Mouse (Mus musculus) heart, embryonic 16.5 days (tissue): ENCODE measurements around the gene Nt5dc1. TPM values are rescaled to one million over a fixed set of nuclear protein-coding genes. Genes with fewer than 3 reads are reported as not detected.

Experiments
- ATAC-seq: fragments of 200-750 bp; cut with Nextera tagmentation; replicated peaks from 2 replicates; pipeline ENCODE4 v1.8.0; 2017; ENCODE audit warnings: moderate number of reproducible peaks; ENCODE audit not compliant: insufficient read depth, low FRiP score; ENCODE audit errors: extremely low read depth
- H3K27ac ChIP-seq: fragments of 300-500 bp; sonication (generic); 2 replicates; pipeline ENCODE4 v1.5.1; 2014; ENCODE audit warnings: mild to moderate bottlenecking, low read length, control low read depth, moderate library complexity
- H3K27me3 ChIP-seq: fragments of 300-500 bp; sonication (generic); 2 replicates; pipeline ENCODE4 v1.6.1; 2014; ENCODE audit warnings: low read length, mixed read lengths; ENCODE audit not compliant: control insufficient read depth, insufficient read depth
- H3K36me3 ChIP-seq: fragments of 300-500 bp; sonication (generic); 2 replicates; pipeline ENCODE4 v1.6.1; 2014; ENCODE audit not compliant: control insufficient read depth, insufficient read depth
- H3K4me1 ChIP-seq: fragments of 300-500 bp; sonication (generic); 2 replicates; pipeline ENCODE4 v1.6.1; 2014; ENCODE audit warnings: low read length, mixed read lengths; ENCODE audit not compliant: control insufficient read depth, insufficient read depth
- H3K4me2 ChIP-seq: fragments of 300-500 bp; sonication (generic); 2 replicates; pipeline ENCODE4 v1.6.1; 2014; ENCODE audit warnings: low read depth, mild to moderate bottlenecking, control low read depth, low read length
- H3K4me3 ChIP-seq: fragments of 300-500 bp; sonication (generic); 2 replicates; pipeline ENCODE4 v1.5.1; 2014; ENCODE audit warnings: mild to moderate bottlenecking, control low read depth, low read length
- H3K9ac ChIP-seq: fragments of 300-500 bp; sonication (generic); 2 replicates; pipeline ENCODE4 v1.6.1; 2014; ENCODE audit warnings: low read length, control low read depth
- H3K9me3 ChIP-seq: fragments of 300-500 bp; sonication (generic); replicated peaks from 2 replicates; pipeline ENCODE4 v1.6.1; 2016; ENCODE audit warnings: low read length; ENCODE audit not compliant: control insufficient read depth
- WGBS: fragments of 180-500 bp; shearing (Covaris S2); extraction: QIAGEN DNeasy Blood & Tissue Kit; methylation state at CpG from one replicate; pipeline ENCODE4 v1.1.7; 2014; 5-methylcytosine and 5-hydroxymethylcytosine counted together
- polyA plus RNA-seq: library from polyadenylated mRNA; unstranded; fragments of >200 nt; fragmentation: Nextera tagmentation; extraction: Ambion mirVana; gene quantifications from 2 replicates; pipeline ENCODE4 v1.2.1, GENCODE M21; 2015

Gene Nt5dc1
- polyA plus RNA-seq, 1 experiment from 2014 or later, result 8.0 TPM

DNA sequence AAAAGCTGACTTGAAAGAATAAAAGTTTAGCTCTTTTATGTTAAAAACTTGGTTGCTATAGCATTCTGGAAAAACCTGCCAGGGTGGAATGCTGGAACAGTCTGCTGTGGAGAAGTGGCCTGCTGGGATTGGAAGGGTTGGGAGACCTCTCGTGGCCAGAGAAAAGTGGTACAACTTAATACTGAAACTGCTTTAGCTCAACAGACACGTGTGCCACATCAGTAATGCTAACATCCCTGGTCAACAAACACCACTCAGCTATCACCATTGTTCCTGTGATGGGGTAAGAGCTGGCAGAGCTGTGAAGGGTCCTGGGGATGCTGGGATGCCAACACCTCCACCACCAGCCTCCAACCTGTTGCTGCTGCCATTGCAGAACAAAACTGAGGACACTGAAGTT is 90.0 kb downstream of the Nt5dc1 start:
- peaks cover 3% of the 10 kb centered on the region; the same call in 1 of the 2 replicates for H3K36me3 ChIP-seq
- H3K9me3 ChIP-seq, result no peaks in the 10 kb centered on the region
- H3K27me3 ChIP-seq, result no peaks in the 10 kb centered on the region
- no peak overlapping the region for H3K4me3 ChIP-seq
- H3K9ac ChIP-seq, result 0 out of 2 replicates have a peak overlapping the region, but pooled peaks have one; percentile 38
- ATAC-seq, result 0 out of 2 replicates have a peak, but pooled peaks have one; percentile 45
- peaks cover 2% of the 10 kb centered on the region for H3K4me1 ChIP-seq
- H3K4me2 ChIP-seq, result peak overlapping the region; percentile 45
- 2% methylated on average over 2 of the region's 2 CpGs for WGBS
- no peak overlapping the region for H3K27ac ChIP-seq

DNA sequence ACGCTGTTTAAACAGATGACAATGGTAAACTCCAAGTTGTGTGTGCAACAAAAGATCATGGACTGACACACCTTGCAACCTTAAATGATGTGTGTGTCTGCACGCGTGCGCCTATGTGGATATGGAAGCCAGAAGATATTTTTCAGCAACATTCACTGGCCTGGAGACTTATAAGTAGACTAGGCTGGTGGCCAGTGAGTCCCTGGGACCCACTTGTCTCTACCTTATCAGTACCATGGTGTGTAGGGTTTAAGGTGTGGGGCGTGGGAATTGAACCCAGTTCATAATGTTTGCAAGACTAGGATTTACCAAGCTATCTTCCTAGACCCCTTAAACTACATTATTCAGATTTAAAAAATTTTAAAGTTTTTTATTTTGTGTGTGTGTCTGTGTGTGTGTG is 91.2 kb downstream of the Nt5dc1 start:
- Histone ChIP-seq H3K9me3 (no peaks in the 10 kb centered on the region), H3K4me1 (peaks cover 2% of the 10 kb centered on the region), H3K9ac (no peak overlapping the region), H3K4me2 (no peak overlapping the region), H3K27me3 (no peaks in the 10 kb centered on the region), H3K4me3 (no peak overlapping the region), H3K27ac (no peak overlapping the region), H3K36me3 (peaks cover 4% of the 10 kb centered on the region; the same call in 1 of the 2 replicates)
- ATAC-seq, result no peak
- WGBS, result 57% methylated on average over 5 of the region's 5 CpGs

DNA sequence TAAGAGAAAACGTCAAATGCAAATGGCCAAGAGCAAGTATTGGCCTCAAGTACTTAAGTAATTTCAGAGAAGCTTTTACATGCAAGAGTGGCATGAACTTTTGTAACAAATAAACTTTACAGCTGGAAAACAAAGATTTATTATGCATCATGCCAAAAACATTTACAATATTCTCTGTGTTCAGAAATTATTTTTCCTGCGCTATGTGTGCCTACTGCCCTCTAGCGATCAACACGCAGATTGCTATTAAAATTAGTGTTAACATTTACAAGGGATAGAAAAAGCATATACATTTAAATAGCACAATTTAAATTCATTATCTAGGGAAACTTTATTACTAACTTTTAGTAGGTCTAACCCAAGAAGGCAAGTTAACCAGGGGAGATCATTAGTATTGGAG is 91.7 kb downstream of the Nt5dc1 start:
- Histone ChIP-seq H3K4me1 (peaks cover 2% of the 10 kb centered on the region), H3K27me3 (no peaks in the 10 kb centered on the region), H3K36me3 (peaks cover 4% of the 10 kb centered on the region; the same call in 1 of the 2 replicates), H3K9me3 (no peaks in the 10 kb centered on the region), H3K27ac (no peak overlapping the region), H3K4me3 (no peak overlapping the region), H3K9ac (no peak overlapping the region), H3K4me2 (no peak overlapping the region)
- no peak for ATAC-seq
- 23% methylated on average over 4 of the region's 4 CpGs for WGBS

DNA sequence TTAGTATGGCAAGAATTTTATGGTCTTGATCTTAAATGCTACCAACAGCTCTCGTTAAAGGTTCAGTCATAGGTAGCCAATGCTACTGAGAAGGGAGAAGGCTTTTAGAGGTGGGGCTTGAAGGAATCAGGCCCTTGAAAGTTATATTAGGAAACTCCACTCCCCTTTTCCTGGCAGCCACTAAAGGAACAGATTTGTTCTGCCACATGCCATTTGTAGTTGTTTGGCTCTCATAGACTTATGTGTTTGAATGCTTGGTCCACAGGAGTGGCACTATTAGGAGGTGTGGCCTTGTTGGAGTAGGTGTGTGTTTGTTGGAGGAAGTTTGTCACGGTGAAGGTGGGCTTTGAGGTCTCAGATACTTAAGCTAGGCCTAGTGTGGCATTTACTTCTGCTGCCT is 97.5 kb downstream of the Nt5dc1 start:
- H3K36me3 ChIP-seq, result peaks cover 4% of the 10 kb centered on the region; the same call in 1 of the 2 replicates
- ATAC-seq, result no peak; the same call in 1 of the 2 replicates
- 47% methylated on average over 2 of the region's 2 CpGs for WGBS
- no peak overlapping the region for H3K4me2 ChIP-seq
- no peak overlapping the region for H3K9ac ChIP-seq
- peaks cover 5% of the 10 kb centered on the region; the same call in 1 of the 2 replicates for H3K4me1 ChIP-seq
- no peak overlapping the region for H3K4me3 ChIP-seq
- 0 out of 2 replicates have a peak overlapping the region, but pooled peaks have one; percentile 13 for H3K27ac ChIP-seq
- no peaks in the 10 kb centered on the region for H3K9me3 ChIP-seq
- no peaks in the 10 kb centered on the region for H3K27me3 ChIP-seq

DNA sequence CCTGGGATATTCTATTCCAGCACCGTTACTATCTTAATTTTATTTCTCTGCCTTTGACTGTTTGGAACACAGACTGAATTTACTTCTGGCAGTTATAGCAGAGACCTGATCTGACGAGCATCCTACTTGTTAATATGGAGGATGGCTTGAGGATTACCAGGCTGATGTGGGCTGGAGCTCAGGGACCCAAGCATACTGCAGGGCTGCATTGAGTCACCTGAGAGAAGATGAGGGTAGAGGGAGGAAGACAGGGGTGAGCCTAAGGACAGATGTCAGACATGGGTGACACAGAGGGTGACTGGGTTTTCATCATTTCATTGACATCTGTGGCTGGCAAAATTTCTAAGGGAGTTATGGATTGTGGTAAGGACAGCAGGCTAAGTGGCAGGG is 101.1 kb downstream of the Nt5dc1 start:
- Histone ChIP-seq H3K27ac (no peak overlapping the region), H3K4me3 (no peak overlapping the region), H3K36me3 (no peaks in the 10 kb centered on the region), H3K4me2 (no peak overlapping the region), H3K9ac (no peak overlapping the region), H3K4me1 (peaks cover 5% of the 10 kb centered on the region; the same call in 1 of the 2 replicates), H3K27me3 (no peaks in the 10 kb centered on the region), H3K9me3 (no peaks in the 10 kb centered on the region)
- no peak for ATAC-seq
- 45% methylated on average over 2 of the region's 2 CpGs for WGBS

DNA sequence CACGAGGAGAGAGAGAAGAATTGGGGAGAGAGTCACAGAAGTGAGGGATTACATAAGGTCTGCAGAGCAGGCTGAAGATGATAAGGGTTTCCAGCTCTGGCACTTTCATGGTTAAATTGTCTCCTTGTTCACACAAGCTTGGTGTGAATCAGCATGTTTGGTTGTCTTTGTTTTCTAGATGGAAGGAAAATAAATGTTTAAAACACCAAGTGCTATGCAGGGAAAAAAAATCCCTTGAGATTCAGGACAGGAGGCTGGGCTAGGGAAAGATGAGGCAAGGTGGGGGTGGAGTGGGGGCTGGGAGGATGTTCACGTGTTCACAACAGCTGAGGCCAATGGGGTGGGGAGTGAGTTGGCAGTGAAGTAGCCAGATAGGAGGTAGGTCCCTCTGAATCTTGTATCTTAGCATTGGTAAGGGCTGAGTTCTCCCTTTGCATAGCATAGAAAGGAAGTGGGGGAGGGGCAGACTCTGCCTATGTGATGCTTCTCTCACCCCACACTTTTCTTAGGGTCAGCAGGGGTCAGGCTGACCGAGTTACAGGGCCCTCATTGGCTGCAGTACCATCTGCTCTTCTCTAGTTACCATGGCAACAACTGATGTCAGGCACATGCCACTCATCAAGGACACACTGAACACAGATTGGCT is 101.7 kb downstream of the Nt5dc1 start:
- 10% methylated on average over 3 of the region's 3 CpGs for WGBS

DNA sequence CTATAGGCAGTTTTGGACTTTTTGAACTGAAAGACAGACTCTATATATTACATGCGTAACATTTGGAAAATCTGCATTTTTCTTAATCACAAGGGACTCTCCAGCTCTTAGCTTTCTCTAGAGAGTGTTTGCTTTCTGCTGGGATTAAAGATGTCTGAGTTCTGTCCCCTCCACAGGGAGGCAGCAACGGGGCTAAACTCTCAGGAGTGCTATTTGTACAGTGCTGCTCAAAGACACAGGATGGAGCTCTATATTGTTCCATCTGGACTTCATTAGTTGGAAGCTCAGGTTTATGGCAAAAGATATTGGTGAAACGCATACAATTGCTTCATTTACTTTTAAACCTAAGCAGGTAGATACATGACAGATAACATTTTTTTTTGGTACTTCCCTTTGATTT is 105.8 kb downstream of the Nt5dc1 start:
- Histone ChIP-seq H3K27me3 (no peaks in the 10 kb centered on the region), H3K9ac (no peak overlapping the region), H3K27ac (no peak overlapping the region), H3K4me2 (no peak overlapping the region), H3K4me1 (peaks cover 5% of the 10 kb centered on the region), H3K9me3 (no peaks in the 10 kb centered on the region), H3K4me3 (no peak overlapping the region), H3K36me3 (no peaks in the 10 kb centered on the region; the same call in 1 of the 2 replicates)
- no peak for ATAC-seq
- WGBS, result 69% methylated on average over 3 of the region's 3 CpGs

More for the DNA sequence above, 101.7 kb downstream of the Nt5dc1 start:
- Histone ChIP-seq H3K36me3 (no peaks in the 10 kb centered on the region), H3K4me1 (peaks cover 5% of the 10 kb centered on the region; the same call in 1 of the 2 replicates), H3K27me3 (no peaks in the 10 kb centered on the region), H3K9ac (no peak overlapping the region), H3K4me2 (no peak overlapping the region), H3K27ac (no peak overlapping the region), H3K4me3 (no peak overlapping the region), H3K9me3 (no peaks in the 10 kb centered on the region)
- ATAC-seq, result 0 out of 2 replicates have a peak, but pooled peaks have one; percentile 28

DNA sequence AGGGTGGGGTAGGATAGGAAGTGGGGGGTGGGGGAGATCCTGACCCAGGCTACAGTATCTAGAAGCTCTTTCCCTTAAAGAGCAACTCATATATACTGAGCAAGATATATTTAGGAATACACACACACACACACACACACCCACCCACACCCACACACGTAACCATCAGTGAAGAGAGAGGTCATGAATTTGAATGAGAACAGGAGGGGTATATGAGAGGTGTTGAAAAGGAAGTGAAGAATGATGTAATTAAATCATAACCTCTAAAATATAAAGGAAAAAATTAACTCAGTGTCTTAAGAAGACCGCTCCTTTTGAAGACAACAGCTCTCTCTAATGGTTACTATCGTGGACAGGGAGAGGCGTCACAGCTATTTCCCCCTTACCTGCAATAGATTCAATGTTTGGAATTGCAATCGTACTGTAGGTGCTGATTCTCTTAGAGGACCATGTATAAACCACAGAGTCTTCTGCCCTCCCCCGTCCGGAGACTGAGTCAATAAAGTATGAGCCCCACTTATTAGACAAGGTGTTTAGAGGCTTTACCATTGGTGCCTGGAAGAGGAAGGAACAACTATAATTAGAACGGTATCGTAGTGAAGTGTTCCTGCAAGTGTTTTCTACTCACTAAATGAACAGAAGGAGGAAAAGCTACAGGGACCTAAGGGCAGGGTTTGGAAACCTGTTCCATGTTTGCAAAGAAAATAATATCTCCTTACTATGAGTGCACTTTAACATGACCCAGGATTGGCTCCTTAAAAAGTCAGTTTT is 108.3 kb downstream of the Nt5dc1 start:
- ATAC-seq, result 0 out of 2 replicates have a peak, but pooled peaks have one; percentile 41
- H3K4me2 ChIP-seq, result peak overlapping the region; percentile 40; the same call in 1 of the 2 replicates
- WGBS, result 50% methylated on average over 9 of the region's 9 CpGs
- H3K9ac ChIP-seq, result no peak overlapping the region
- no peaks in the 10 kb centered on the region for H3K27me3 ChIP-seq
- H3K4me1 ChIP-seq, result peaks cover 5% of the 10 kb centered on the region
- peak overlapping the region; percentile 12; the same call in 1 of the 2 replicates for H3K4me3 ChIP-seq
- H3K9me3 ChIP-seq, result no peaks in the 10 kb centered on the region
- 0 out of 2 replicates have a peak overlapping the region, but pooled peaks have one; percentile 11 for H3K27ac ChIP-seq
- no peaks in the 10 kb centered on the region; the same call in 1 of the 2 replicates for H3K36me3 ChIP-seq

DNA sequence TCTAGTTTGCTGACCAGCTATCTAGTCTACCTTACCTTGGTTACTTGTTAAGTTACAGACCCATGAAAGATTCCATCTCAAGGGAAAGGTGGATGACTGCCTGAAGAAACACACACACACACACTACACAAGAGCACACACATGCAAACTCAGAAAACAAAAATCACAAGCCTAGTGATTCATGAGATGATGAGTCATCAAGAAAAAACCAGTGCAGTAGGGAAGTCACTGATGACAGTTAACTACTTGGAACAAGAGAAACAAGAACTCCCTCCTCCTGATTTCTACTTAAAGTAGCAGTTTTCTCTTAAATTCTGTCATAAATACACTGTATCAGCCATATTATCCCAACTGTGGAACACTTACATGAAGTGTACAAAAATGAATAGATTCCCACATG is 111.3 kb downstream of the Nt5dc1 start:
- H3K9ac ChIP-seq, result no peak overlapping the region
- H3K27me3 ChIP-seq, result no peaks in the 10 kb centered on the region
- H3K4me2 ChIP-seq, result no peak overlapping the region
- peaks cover 8% of the 10 kb centered on the region for H3K4me1 ChIP-seq
- no peak for ATAC-seq
- no peak overlapping the region for H3K4me3 ChIP-seq
- no peaks in the 10 kb centered on the region for H3K9me3 ChIP-seq
- no peaks in the 10 kb centered on the region; the same call in 1 of the 2 replicates for H3K36me3 ChIP-seq
- no peak overlapping the region for H3K27ac ChIP-seq
